Mouse (Mus musculus): ENCODE results near the gene Otud7a.

The Otud7a gene

GRCm38 (mm10) chr7:63444484-63445345 lies at the start of gene Otud7a:
Otud7a (plus strand) TSS chr7:63444751.
- DNase-seq, result peak in 1 of 2 experiments; percentile 38

GRCm38 (mm10) chr7:63405988-63406387 lies 38.6 kb upstream of the Otud7a start:
- no peak for DNase-seq

DNA sequence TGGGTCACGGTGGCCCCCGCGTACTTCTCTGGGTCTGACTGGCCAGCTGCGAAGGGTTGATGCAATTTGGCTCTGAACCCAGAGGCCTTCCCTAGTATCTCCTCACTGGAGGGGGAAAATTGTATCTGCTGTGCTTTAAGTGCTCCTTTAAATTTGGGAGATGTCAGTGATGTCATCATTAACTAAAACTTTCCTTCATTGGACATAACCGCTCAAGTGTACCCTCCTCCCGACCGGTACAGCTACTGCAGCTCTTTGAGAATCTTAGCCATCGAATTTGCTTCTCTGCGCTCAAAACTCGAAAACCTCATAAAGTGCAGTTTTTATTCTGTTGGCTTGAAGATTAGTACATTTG lies 772 bp downstream of the Otud7a start:
- no peak for DNase-seq

DNA sequence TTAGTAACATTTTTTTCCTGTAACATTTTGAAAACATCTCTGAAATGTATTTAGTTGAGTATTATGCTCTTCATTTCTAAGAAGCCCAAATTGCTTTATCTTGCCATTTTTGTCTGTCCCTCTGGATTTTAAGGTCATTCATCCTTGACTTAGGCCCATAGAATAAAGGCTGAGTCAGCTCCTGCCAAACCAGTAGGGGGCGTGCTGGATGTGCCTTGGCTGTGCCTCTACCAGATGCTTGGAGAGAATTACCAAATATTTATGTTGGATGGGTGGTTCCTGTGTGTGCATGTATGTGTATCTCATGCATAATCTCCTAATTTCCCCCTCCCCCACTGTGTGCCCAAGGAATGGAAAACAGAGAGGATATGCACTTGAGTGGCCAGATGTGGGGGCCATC lies 2.4 kb downstream of the Otud7a start:
- DNase-seq, result no peak

DNA sequence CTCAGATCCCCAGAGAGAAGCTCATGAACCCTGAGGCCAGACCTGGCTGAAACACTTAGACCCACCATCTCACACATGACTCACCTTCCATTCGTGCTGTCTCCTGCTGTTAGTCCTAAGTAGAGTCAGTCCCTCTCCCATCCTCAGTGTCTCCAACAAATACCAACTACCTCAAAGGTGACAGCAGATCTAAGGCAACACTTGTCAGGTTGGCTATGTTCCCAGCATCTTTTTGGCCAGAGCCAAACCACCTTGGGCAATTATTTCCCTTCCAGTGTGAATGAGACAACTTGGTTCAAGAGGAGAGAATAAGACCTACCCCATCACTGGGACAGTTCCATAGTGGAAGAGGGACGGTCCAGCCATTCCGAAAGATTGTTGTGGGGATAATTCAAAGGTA lies 10.7 kb downstream of the Otud7a start:
- DNase-seq, result no peak

DNA sequence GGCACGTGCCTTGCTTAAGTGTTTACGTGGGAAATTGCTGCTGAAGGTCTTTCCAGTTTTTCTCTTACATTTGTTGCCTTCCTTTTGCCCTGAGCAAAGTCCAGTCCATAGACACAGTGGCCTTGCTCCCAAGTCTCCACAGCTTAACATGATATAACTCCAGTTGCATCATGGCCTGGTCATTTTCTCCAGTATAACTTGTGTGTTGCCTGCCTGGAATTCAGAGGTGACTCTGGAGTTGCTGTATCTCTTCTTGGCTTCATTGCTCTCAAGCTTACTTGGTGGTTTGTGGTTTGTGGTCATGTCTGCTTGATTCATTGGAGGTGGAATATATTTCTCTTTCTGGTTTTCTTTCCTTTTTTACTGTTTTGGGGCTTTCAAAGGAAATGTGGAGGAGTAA lies 17.7 kb downstream of the Otud7a start:
- DNase-seq, result no peak

DNA sequence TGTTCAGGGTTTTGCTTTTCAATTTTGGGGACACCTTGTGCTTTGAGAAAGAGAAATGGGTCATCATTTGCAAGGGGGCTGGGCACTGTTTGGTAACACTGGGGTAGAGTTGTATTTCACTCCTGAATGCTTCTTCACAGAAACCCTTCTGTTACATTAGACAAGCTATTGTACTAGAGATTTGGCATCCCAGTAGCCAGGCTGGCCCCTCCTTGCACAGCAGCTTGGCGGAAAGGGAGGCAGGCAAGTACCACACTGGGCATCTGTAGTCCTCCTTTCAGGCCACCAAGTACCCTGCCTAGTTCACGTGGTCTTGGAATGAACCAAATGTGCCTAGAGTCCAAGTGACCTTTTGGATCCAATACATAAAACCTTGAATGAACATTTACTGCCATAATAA lies 18.1 kb downstream of the Otud7a start:
- DNase-seq, result no peak

- DNase-seq, result no peak
These were observed 22.2 kb downstream of the Otud7a start for GRCm38 (mm10) chr7:63466729-63467128.

DNA sequence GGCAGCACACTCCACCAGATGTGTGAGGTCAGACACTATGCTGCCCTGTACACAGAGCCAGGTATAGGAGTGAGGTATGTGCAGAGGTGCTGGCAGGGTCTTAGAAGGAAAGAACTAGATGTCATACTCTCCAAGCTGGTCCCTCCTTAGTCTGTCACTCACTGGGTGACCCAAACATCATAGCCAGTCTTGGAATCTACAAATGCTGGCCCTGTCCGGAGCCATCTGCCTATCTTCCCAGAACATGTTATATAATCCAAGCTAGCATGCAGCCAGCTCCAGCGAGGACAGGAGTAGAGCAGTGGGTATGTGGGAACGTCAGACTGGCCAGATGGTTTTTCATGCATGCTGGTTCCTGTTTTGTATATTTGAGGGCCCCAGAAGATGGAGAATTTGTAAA lies 23.7 kb downstream of the Otud7a start:
- DNase-seq, result no peak

- no peak for DNase-seq
These were observed 38.5 kb downstream of the Otud7a start for GRCm38 (mm10) chr7:63483091-63483490.

GRCm38 (mm10) chr7:63497051-63497547 lies 52.5 kb downstream of the Otud7a start:
- no peak for DNase-seq

DNA sequence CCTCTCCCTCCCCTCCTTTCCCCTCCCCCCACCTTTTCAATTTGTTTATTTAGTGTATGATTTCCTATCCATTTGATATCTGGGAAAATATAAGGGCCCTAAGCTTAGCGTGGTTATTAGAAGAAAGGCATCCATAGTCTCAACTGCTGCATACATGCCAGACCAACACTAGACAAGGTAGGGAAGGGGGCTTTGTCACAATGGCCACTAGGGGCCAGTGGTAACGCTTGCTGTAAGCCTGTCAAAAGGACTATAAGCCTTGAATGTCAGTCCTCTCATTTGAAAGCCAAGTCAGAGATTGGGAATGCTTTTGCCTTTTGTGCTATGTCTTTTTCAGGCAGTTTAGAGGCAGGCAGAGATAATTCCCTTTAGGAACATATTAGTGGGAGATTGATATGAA lies 59.7 kb downstream of the Otud7a start:
- DNase-seq, result no peak

DNA sequence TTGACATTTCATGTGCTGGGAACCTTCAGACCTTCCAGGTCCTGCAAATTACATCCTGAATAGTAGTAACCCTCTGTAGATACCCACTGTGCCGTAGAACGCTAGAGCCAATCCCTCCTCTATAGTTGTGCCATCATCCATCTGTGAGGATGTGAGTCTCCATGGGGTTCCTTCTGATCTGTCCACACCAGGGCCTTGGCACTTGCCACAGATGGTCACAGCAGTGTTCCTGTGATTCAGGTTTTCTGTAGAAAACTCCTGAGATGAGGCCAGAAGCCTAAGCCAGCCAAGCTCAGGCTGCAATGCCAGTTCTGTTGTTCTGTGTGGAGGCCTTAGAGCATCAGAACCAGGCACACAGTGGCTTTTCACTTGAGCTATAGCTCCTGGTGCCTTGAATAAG lies 63.5 kb downstream of the Otud7a start:
- DNase-seq, result no peak

DNA sequence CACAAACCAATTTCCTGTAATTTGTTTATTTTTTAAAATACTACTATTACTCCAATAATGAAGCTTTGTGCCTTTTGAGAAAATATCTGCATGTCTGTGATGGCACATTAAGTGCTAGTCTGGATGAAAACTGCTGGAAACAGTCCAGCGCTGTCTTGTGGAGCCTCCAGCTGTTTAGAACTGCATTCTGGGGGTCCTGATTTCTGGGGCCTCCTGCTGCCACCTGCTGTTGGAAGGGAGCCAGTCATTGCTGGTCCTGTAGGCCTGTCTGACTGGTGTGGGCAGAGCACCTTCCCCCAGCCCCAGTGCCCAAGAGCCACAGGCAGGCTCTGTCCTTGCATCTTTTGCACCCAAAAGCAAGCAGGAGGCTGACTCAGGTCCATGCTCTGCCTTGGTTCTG lies 65.3 kb downstream of the Otud7a start:
- DNase-seq, result no peak

DNA sequence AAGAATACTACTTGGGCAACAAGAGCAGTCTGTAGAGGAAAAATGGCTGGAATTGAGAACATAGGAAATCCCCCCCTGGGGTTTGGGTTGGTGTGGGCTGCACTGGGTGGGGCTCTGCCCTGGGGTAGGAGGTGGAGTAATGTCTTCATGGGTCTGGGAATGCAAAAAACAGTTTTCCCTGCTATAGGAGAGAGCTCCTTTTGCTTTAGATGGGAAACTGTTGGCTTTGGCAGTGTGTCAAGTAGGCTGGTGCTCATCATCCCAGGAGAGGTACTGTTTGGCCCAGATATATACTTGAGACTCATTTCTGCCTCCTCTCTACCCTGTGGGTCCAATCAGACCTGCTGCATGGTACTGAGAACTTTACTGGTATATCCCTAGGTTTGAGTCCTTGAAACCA lies 66.9 kb downstream of the Otud7a start:
- no peak for DNase-seq

GRCm38 (mm10) chr7:63512561-63512960 lies 68.0 kb downstream of the Otud7a start:
- no peak for DNase-seq

GRCm38 (mm10) chr7:63516141-63516895 lies 71.8 kb downstream of the Otud7a start:
- no peak for DNase-seq

- no peak for DNase-seq
These were observed 75.7 kb downstream of the Otud7a start for GRCm38 (mm10) chr7:63520299-63520698.

DNA sequence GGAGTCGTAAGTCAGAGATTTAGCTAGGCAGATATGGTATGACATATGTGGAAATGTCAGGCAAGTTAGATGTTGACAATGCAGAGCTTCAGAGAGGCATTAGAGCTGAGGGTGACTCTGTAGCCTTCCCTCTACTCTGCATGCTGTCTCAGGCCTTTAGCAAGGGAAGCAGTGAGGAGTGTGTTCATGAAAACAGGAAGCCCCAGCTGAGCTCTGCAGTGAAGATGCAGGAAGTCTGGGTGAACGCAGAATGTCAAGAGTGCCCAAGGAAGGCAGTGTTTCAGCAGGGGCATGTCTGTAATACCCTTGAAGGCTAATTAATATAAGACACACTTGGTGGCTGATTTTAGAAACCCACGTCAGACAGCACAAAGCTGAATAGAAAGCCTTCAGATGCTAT lies 77.9 kb downstream of the Otud7a start:
- no peak for DNase-seq

DNA sequence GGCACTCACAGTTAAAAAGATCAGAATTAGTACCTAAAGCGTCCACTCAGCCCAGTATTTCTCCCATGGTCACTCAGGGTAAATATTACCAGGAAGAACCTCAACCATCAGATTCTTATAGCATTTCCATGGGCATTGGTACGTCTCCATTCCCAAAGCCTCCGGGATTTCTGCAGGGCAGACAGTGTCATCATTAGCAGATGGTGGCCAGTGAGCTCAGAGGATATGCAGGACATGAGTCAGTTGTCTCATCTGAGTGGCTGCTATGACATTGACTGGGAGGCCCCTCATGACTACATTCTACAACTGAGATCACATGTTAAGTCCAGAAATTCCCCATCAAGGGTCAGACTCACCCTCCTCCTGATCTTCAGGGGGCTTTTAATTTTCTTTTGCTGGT lies 78.5 kb downstream of the Otud7a start:
- DNase-seq, result no peak

GRCm38 (mm10) chr7:63540293-63540692 lies 95.7 kb downstream of the Otud7a start:
- no peak for DNase-seq

DNA sequence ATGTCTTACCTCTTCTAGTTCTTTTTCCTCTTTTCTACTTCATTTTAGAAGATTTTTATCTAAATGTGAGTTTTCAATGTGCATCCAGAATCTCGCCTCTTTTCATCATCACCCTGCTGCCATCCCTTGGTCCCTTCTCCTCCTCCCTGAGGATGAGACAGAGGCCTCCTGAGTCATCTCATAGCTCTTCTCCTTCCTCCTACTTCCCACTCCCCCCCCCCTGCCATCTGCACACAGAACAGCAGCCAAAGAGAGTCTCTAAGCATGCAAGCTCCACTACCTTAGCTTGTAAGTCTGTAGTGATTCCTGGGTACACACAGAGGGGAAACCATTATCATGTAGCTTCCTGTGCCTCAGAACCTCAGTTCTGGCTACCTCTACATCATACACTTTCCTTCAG lies 109.9 kb downstream of the Otud7a start:
- DNase-seq, result no peak

DNA sequence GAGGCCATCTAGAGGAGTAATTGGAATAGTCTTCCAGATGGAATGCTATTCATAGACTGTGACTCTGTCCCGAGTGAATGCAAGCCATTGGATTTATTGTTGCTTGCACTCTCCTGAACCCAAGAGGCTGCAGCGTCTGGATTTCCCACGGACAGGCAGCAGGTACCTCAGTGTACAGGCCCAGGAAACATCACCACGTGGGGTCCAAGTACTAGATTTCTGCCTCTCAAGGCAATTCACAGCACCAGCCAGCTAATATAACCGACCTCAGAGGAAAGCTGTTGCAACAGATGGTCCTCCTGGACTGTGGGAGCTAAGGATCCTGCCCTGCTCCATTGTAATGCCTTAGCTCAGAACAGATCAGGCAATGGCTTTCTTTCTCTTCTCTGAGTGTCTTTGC lies 111.8 kb downstream of the Otud7a start:
- DNase-seq, result no peak

DNA sequence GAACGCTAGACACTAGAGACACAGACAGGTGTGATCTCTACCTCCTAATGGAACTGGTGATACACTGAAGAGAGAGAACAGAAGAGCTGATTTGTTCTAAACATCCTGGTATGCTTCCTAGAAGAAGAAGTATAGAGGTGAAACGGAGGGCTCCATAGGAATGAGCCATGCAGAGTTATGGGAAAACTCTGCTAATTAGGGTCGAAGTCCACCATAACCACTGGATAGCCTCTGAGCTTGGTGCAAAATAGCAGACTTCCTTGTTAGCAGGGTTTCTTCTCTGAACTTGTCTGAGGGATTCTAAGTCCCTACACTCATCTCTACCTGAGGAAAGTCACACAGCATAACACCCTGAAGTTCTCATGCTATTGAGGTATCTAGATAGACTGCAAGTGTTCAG lies 114.4 kb downstream of the Otud7a start:
- DNase-seq, result no peak

All from kidney, postnatal 36 days (tissue).